Mouse (Mus musculus) urinary bladder, adult 18-20 months (tissue): ENCODE results near the gene Aicda.
"Not testable (repeated sequence)": the region's sequence is repeated elsewhere in the genome, so short reads cannot be mapped to it uniquely, and the experiment has no call there.

Source experiments
- DNase-seq, 2 experiments: peaks; one replicate each; pipeline ENCODE4 v3.0.0; 2022; ENCODE audit warnings: low spot score in 2 of 2, mixed read lengths in 2 of 2

The Aicda gene

GRCm38 (mm10) chr6:122555266-122555665 is 1.7 kb downstream of the Aicda start:
- DNase-seq, result no peak

DNA sequence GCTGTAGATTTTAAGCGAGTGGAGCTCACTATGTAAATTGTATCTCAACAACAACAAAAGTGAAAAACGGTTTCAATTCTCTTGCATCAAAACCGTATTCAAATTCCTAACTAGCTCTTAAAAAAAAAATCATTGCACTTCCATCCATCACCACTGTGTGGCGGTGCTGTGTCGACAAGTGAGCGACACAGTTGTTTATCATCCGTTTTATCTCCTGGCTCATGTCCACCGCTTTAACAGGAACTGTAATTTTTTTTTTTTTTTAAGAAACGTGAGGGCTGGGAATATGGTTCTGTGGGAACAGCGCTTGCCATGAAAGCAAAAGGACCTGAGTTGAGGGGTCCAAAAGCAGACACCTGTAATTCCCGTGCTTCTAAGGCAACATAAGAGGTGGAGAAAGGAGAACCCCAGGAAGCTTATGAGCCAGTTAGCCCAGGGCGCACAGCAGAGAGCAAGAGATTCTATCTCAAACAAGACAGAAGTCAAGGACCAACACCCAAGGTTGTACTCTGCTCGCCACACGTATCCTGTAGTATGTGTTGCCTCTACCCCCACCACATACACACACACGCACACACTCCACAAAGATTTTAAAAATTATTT is 3.5 kb downstream of the Aicda start:
- peak in 1 of 2 experiments; percentile 44 for DNase-seq

- peak; percentile 55 to 56 for DNase-seq
Observed at GRCm38 (mm10) chr6:122560427-122560826, 6.8 kb downstream of the Aicda start.

DNA sequence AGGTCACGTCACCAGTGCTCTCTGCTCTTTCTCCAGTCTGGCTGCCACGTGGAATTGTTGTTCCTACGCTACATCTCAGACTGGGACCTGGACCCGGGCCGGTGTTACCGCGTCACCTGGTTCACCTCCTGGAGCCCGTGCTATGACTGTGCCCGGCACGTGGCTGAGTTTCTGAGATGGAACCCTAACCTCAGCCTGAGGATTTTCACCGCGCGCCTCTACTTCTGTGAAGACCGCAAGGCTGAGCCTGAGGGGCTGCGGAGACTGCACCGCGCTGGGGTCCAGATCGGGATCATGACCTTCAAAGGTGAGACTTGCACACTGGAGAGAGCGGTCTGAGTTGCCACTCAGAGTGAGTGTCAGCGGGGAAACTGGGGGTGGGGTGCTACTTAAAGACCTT is 7.4 kb downstream of the Aicda start:
- DNase-seq, result no peak

- DNase-seq, result no peak
Observed at GRCm38 (mm10) chr6:122562463-122562862, 8.9 kb downstream of the Aicda start.

DNA sequence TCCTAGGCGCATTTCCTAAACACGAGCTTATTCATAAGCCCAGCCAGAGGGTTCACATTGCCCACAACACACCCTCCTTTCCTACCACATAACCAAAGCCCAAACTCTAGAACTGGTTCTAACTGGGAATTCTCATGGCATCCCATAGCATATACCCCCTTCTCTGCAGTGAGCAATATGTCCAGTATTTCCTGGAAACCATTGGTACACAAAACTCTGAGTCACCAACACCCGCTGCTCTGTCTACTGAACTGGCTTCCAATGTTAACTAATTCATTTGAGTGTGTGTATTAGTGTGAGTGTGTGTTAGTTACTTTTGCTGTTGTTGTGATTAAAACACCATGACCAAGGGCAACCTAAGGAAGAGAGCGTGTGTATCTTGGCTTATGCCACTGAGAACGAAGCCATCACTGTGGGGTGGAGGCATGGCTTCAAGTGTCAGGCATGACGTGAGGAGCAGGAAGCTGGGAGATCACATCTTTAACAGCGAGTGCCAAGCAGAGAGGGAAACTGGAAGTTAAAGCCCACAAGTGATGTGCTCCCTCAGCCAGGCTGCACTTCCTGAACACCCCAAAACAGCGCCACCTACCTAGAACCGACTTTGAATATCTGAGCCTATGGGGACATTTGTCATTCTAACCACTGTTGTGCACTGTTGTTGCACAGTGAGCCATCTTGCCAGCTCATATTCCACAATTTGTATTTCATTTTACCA is 11.6 kb downstream of the Aicda start:
- DNase-seq, result no peak

GRCm38 (mm10) chr6:122569113-122569512 is 15.5 kb downstream of the Aicda start:
- no peak for DNase-seq

GRCm38 (mm10) chr6:122569762-122570161 is 16.2 kb downstream of the Aicda start:
- DNase-seq, result no peak

- DNase-seq, result no peak
Observed at GRCm38 (mm10) chr6:122570695-122571616, 17.4 kb downstream of the Aicda start.

DNA sequence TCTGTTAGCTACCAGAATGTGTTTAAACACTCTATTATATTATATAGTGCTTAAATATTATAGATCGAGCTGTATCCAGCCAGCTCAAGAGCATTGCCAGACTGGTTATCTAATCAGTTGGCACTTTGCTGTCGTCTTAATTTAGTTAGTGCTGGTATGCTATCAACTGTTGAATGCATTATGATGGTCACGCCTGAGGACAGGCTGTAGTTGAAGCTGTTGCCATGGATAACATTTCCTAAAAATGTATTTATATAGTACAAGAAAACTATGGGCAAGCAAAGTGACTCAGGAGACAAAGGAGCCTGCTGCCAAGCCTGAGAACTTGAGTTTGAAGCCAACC is 18.0 kb downstream of the Aicda start:
- DNase-seq, result no peak

DNA sequence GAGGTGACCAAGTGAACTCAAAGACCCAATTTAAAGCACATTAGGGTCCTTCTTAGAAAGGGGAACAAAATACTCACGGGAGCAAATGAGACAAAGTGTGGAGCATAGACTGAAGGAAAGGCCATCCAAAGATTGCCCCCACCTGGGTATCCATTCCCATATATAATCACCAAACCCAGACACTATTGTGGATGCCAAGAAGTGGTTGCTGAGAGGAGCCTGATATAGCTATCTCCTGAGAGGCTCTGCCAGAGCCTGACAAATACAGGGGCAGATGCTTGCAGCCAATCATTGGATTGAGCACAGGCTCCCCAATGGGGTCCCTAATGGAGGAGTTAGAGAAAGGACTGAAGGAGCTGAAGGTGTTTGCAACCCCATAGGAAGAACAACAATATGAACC is 21.4 kb downstream of the Aicda start:
- DNase-seq, result not testable (repeated sequence)

DNA sequence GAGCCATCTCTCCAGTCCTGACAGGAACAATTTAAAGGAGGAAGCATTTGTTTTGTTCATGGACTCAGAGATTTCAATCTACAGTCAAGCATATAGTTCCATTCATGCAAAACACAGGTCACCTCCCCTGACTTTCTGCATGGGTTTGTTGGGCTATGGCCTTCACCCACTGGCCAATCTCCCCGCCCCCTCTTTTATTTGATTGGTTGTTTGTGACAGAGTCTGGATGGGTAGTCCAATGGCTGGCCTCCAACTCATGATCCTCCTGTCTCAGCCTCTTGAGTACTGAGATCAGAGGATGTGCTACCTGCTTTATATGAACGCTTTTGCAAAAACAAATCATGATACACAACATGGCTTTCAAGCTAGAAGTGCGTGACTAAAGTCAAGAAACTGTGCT is 23.4 kb downstream of the Aicda start:
- DNase-seq, result no peak

GRCm38 (mm10) chr6:122579086-122579485 is 25.5 kb downstream of the Aicda start:
- no peak for DNase-seq

DNA sequence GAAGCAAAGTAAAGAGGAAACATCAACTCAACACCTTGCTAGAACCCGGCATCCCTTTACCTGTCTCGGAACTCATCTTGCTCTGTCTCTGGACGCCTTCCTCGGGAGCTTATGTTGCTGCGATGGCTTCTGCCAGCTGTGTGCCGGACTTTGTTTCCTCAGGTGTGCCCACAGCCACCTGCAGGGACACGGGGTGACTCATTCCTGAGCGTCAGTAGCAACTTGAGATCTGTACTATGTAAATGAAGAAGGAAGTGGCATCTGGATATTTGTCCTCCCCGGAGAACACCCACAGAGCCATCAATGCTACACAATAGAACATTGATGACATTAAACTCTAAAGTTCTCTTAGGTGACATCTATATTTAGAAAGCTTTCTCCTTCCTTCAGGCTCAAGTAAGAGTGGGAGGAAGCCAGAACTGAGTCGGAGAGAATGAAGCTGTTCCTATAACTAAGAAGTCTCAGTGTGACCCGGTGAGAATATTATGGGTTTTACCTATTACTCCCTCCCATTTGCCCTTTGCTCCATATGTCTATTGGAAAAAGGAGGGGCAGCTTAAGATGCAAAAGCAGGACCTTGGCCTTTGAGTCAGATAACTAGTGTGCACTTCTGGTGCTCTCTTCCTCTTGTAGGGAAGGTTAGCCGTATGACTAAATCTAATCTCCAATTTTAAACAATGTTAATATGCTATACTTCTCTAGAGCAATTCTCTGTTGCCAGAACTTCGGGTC is 37.6 kb downstream of the Aicda start:
- DNase-seq, result no peak

DNA sequence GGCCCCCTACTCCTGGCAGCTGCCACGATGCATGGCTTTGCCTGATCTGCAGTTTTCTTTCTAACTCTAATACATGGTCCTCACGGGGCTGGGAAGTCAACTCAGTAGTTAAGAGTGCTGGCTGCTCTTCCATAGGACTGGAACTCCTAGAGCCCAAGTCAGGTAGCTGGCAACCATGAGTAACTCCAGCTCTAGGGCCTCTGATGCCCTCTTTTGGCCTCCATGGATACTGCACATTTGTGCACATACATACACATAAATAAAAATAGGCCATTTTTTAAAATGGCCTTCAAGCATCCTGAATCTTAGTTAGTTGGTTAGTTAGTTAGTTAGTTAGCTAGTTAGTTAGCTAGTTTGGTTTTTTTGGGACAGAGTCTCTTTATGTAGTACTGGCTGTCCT is 39.3 kb downstream of the Aicda start:
- no peak for DNase-seq

DNA sequence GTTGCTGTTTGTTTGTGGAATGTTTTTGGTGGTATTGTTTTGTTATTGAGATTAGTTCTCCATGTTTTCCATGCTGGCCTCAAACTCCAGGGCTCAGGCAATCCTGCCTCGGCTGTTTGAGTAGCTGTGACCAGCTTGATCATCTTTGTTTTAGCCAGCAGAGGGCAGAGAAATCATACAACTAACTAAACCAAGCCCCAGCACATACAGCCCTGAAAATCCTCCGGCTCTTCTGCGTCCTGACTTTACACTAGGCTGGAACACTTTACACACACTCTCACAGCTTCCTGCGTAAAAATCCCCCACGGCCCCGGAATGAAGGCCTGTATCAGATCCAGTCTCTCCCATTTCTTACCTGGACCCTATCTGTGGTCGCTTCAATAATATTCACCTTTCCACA is 42.0 kb downstream of the Aicda start:
- DNase-seq, result no peak

GRCm38 (mm10) chr6:122596608-122597007 is 43.0 kb downstream of the Aicda start:
- no peak for DNase-seq

DNA sequence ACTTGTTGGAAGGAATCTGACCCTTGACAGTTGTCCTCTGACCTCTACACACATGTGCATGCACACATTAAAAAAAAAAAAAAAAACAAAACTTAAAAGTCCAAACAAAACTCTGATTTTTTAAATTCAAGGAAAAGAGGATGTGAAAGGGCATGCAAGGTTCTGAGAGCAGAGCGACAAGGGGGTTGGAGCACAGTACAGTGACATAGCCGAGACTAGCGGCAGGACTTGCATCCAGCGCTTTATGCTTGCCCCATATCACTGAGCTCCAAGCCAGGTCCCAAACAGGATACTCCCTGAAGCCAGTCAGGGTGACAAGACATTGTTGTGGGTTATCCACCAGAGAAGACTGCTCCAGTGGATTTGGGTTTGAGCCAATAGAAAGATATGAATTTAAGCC is 44.4 kb downstream of the Aicda start:
- DNase-seq, result no peak

GRCm38 (mm10) chr6:122598436-122598835 is 44.8 kb downstream of the Aicda start:
- no peak for DNase-seq

- no peak for DNase-seq
Observed at GRCm38 (mm10) chr6:122599054-122599737, 45.6 kb downstream of the Aicda start.

GRCm38 (mm10) chr6:122600066-122600646 is 46.6 kb downstream of the Aicda start:
- no peak for DNase-seq
